Mouse (Mus musculus): Measurements from ENCODE around the gene H2-D1.
"Not testable (repeated sequence)": the region's sequence is repeated elsewhere in the genome, so short reads cannot be mapped to it uniquely, and the experiment has no call there.

H2-D1 gene

DNA sequence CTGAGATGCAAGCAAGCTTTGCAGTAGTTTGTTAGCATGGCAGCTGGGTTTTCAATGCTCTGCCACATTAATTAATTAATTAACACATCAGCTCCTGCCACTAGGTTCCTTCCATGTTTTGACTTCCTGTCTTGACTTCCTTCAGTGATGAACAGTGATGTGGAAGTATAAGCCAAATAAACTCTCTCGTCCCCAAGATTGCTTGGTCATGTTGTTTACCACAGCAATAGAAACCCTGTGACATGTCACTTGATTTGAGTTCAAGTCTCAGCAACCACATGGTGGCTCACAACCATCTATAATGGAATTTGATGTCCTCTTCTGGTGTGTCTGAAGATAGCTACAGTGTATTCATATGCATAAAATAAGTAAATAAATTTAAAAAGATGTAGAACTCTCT is 5.2 kb upstream of the H2-D1 start:
- no peak for DNase-seq (ENCODE audit: low spot score)

DNA sequence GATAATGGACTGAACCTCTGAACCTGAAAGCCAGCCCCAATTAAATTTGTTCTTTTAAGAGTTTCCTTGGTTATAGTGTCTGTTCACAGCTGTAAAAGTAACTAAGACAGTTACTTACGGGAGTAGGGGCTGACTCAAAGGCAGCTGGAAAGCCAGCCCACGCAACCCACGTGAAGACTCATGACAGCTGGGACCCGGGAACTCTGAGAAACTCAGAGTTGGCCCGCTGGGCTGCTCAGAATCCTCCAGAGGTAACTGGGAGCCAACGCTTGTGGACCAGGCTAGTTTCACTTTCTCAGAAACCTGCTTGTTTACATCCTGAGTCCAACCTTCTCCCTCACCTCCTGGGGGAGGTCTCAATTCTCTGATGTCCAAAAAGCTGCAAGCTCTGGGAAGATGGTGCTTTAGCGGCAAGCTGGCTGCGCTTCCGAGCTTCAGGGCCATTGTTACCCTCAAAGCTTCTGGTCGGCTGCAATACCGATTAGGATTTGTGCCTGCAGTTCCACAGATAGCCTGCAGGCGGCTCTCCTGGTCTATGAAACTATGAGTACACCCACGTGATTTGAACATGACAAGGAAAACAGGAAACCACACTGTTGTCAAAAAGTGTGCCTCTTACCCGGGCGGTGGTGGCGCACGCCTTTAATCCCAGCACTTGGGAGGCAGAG is 4.6 kb upstream of the H2-D1 start:
- peak; percentile 99 for DNase-seq (ENCODE audit: low spot score)

DNA sequence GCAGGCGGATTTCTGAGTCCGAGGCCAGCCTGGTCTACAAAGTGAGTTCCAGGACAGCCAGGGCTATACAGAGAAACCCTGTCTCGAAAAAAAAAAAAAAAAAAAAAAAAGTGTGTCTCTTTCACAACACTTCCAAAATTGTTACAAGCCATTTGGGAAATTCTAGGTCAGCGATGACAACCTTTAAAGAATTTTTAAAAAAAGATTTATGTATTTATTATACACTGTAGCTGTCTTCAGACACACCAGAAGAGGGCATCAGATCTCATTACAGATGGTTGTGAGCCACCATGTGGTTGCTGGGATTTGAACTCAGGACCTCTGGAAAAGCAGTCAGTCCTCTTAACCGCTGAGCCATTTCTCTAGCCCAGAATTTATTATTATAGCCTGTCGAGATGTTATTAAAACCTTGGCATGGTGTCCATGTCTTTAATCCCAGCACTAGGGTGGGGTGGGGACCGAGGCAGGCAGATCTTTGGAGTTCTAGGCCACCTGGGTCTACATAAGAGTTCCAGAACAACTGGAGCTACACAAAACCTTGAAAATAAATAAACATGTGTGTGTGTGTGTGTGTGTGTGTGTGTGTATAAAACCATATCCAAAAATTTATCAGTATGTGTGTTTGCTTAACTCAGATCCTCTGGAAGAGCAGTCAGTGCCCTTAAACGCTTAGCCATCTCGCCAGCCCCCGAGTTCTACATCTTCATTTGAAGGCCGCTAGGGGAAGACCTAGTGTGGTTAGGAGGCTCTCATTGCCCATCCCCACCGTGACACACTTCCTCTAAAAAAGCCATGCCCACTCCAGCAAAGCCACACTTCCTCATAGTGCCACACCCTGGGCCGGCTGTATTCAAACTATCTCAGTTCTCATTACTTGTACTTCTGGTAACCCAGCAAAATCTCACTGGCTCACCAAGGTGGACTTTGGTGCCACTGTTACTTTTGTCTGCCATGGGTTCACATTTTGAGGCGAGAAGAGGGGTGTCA is 3.7 kb upstream of the H2-D1 start:
- no peak for DNase-seq (ENCODE audit: low spot score)

DNA sequence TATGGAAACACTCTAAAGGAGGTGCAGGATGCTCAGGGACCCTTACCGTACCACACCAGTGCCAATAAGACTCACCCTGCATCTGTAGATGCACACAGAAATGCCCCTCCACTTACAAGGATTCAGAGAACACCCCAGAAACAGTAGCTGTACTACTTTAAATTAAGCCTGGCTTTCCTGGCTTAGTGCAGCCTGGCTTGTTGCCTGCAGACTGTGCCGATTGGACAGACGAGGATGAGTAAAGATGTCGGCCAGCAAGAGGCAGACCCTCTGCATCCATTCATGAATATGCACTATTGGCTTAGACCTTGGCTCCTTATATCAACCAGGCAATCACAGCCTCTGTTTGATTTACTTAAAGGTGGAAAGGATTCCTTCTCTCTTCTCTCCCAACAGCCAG is 2.9 kb upstream of the H2-D1 start:
- DNase-seq (ENCODE audit: low spot score) = no peak

DNA sequence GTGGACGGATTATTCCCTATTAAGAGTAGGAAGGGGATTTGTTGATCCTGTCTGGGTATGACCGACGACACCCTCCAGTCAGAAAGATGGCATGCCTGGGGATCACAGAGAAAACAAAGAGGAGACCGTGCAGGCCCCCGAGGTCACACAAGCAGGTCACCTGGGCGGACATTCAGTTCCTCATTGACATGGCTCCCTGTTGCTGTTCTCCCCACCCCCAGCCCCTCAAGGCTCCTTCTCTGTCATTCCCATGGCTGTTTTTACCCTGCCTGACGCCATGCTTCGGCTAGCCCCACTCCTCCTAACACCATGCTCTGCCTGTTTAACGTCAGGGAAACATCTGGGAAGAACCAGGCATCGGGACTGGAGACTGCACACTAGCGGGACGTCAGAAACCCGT is 879 bp upstream of the H2-D1 start:
- no peak for DNase-seq (ENCODE audit: low spot score)

DNA sequence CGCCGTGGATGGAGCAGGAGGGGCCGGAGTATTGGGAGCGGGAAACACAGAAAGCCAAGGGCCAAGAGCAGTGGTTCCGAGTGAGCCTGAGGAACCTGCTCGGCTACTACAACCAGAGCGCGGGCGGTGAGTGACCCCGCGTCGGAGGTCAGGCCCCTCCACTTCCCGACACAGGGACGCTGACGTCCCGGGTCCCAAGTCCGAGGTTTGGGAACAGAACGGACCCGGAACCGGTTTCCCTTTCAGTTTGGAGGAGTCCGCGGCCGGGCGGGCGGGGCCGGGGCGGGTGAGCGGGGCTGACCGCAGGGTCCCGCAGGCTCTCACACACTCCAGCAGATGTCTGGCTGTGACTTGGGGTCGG is 973 bp downstream of the H2-D1 start:
- DNase-seq (ENCODE audit: low spot score) = no peak

DNA sequence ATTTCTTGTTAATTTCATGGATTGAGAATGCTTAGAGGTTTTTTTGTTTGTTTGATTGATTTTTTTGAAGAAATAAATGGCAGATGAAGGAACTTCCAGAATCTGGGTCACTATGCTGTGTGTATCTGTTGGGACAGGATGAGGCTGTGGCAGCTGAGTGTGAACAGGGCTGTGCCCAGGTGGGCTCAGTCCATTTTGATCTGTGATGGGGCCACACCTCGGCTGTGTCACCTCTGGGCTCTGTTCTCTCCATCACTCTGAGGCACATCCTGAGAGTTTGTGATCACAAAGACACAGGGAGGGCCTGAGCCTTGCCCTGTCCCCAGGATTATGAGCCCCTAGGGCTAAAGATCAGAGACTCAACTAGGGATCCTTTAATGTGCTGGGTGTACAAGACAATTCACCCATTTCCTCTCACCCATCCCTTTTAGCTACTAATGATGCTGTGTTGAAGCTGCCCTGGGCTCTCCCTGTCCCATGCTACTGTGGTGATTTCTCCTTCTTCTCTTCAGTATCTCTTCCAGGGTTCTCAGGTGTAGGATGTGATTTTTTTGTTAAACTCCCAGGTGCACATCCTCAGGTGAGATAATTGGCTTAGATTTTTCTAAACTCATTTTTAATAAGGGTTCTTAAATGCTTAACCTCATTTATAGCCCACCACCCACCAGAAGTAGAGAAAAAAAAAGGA is 5.0 kb downstream of the H2-D1 start:
- no peak for DNase-seq (ENCODE audit: low spot score)

DNA sequence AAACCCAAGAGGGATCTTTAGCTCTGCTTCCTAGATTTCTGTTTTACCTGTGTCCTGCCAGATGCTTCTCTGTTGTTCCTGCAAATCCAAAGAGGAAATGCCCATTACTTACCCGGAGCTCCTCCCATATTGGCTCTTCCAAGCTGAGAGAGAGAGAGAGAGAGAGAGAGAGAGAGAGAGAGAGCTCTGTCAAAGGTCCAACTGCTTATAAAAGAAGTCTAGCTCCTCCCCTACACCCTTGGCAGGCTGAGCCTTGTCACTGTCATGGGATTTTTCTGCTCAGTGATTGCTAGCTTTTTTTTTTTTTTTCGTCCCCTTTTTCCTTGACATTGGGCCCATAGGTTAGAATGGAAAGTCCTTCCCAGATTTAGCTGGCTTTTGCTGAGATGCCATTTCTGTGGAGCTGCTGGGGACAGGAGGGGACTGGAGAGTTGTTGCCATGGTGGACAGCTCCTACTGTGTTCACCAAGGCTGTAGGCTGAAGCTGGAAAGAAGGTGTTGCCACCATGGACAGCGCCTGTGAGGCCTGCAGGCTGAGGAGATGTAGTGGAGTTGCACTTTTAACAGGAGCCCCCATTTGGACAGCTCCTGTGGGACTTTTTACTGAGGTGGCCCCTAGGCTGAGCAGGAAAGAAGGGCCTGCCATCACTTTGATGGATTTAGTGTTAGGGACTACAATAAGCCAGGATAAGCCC is 7.3 kb downstream of the H2-D1 start:
- DNase-seq (ENCODE audit: low spot score) = no peak

DNA sequence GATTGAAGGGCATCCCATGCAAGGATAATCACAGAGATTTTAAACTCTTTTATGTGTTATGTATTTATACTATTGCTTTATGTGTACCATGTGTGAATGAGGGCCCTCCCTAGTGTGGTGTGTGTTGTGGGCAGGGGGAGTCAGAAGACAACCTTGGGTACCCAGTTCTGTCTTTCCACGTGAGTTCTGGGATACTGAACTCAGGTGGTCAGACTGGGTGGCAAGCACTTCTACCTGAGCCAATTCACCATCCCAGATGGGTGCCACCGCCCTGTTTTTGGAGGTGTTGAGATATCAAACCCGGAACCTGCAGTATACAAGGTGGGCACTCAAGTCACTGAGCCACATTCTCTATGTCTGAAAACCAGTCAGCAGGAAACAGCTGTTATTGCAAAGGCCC is 9.7 kb downstream of the H2-D1 start:
- DNase-seq (ENCODE audit: low spot score) = no peak

DNA sequence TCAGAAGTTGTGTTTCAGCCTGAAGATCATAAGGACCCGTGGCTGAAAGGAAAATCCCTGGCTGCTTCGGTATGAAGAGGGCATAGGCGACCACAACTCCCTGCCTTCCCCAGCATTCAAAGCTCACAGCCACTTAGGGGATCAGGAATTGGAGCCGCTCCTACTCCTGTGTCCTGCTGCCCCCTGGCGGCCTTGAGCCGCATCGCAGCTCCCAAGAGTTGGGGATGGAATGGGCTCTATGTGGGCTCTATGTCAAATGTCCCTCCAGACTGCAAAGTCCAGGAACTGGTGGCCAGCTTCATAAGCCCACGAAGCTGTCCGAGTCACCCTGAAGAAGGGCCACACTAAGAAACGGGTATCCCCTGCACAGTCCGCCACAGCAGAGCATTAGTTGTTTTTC is 12.2 kb downstream of the H2-D1 start:
- DNase-seq (ENCODE audit: low spot score) = peak; percentile 76

DNA sequence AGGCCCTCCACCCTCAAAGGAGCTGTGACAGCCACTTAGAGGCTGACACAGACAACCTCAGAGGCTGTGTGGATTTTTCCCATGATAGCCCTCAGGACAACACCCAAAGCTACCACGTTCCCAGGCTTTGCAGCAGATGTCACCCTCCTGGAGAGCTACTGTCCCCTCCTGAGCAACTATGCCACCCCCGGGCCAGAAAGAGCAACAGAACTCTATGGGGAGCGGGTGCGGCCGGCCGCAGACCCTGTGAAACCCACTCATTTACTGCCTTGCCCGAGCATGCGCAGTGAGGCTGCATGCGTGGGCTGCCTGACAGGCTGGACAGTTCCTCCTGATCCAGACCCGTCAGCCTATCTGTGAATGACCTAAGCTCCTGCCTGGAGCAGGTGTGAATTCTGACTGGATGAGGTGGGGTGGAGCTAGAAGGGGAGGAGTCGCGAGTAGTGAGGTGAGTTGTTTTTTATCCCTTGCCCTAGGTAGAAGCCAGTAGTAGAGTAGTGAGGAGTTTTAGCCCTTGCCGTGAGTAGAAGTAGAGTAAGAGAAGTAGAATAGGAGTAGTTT is 13.9 kb downstream of the H2-D1 start:
- DNase-seq (ENCODE audit: low spot score) = no peak

DNA sequence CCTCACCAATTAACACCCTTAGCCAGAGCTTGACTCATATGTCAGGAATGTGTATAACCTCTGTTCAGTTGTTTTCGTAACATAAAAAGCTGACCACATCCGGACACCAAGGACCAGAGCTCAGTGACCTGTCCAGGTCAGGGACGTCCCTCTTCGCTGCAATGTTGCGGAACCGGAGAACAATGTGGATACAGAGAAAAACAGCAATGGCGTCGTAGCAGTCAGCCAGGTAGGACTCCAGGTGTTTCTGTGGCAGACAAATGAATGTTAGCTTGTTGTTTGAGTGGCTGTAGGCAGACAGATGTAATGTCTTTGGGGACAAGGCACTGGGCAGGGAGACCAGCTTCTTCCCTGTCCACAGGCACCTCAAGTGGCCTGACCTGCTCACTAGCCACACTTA is 15.5 kb downstream of the H2-D1 start:
- DNase-seq (ENCODE audit: low spot score) = no peak

DNA sequence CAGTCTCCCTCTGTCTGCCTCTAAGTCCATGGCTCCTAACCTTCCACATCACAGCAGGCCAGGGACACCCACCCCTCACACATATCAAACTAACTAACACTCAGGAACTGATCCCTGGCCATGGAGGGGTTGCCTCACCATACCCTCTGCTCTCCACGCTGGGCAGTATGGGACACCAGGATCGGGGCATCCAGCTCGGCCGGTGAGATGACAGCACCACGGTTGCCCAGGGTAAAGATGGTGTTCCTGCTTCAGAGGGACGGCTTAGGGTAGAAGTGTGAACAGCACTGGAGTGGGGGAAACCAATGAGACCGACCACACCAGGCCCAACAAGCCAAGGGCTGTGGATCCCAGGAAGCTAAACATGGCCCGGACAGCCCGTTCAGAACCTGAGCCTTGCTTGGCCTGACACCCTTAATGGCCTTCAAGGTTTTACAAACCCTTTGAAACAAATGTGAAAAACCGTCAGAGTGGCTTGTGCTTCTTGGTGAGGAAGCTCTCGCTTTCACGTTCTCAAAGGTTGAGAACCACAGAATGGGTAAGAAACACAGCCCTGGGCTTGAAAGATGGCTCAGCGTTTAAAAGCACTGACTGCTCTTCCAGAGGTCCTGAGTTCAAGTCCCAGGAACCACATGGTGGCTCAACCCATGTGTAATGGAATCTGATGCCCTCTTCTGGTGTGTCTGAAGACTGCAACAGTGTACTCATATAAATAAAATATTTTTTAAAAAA is 16.6 kb downstream of the H2-D1 start:
- DNase-seq (ENCODE audit: low spot score) = no peak

DNA sequence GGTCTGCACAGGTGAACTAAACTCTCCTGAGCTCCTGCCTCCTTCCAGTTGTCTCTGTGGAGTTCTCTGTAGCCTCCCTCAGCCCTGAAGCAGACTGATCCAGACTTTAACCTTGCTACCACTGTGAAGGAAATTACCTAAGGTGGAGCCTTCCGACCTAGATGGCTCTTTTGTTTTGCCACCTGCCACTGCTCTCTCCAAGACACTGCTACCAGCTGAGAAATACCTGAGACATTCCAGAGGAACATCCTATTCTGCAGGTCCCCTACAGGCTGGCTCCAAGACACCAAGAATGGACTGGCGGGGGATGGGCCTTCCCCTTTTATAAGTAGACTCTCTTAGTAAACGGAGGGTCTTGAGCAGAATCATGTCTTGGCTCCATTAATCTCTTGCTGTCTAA is 17.7 kb downstream of the H2-D1 start:
- DNase-seq (ENCODE audit: low spot score) = no peak

DNA sequence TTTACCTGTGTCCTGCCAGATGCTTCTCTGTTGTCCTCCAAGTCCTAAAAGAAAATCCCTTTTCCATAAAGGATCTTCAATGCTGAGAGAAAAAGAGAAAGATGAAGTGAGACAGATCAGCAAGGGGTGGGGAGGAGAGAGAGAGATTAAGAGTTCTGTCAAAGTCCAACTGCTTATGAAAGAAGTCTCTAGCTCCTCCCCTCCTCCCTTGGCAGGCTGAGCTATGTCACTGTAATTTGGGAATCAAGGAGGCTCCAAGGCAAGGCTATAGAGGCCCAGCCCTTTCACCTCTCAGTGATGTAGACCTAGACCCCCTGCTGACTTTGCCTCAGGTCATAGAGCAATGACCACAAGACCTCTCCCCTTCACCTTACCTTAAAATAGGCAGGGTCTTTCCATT is 22.9 kb downstream of the H2-D1 start:
- no peak for DNase-seq (ENCODE audit: low spot score)

DNA sequence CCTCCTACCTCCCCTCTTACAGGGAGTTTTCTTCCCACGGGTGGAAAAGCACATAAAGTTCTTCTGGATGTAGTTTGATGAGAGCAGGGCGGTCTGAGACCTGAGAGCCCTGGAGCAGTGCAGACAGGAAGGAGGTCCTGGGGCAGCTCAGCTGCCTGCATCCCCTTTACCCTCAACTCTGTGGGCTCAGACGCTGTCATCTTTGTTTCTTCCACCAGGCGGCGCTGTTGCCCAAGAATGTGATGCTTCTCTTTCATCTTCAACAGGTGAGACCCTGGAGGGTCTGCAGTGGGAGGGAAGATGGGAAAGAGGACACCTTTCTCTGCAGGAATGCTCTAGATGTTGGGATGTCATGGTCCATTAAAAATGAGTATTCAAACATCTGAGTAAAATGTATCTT is 33.3 kb downstream of the H2-D1 start:
- peak; percentile 15 for DNase-seq (ENCODE audit: low spot score)

DNA sequence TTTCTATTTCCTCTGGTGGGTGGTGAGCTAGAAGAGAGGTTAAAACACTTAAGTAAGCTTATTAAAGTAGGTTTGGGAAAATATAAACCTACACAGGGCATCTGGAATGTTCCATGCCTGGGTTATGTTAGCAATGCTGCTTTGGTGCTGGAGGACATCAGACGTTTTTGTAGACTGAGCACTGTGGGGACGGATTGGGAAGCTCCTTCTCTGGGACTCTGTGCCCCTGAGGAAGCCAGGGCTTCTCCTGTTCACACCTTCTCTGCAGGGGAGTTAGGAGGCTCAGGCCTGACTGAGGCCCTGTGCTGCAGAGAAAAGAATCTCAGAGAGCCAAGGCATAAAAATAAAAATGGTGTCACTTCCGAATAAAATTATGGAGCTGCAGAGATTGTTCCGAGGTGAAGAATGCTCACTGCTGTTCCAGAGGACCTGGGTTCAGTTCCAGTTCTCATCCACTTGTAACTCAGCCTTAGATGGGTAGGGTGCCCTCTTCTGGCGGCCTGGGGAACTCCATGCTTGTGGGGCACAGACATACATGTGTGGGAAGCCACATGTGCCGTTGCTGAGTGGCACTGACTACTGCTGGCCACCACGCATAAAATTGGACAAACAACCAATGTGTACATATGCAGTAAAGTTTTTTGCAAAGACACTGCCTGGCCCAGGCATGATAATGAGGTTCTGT is 37.9 kb downstream of the H2-D1 start:
- DNase-seq (ENCODE audit: low spot score) = not testable (repeated sequence)

DNA sequence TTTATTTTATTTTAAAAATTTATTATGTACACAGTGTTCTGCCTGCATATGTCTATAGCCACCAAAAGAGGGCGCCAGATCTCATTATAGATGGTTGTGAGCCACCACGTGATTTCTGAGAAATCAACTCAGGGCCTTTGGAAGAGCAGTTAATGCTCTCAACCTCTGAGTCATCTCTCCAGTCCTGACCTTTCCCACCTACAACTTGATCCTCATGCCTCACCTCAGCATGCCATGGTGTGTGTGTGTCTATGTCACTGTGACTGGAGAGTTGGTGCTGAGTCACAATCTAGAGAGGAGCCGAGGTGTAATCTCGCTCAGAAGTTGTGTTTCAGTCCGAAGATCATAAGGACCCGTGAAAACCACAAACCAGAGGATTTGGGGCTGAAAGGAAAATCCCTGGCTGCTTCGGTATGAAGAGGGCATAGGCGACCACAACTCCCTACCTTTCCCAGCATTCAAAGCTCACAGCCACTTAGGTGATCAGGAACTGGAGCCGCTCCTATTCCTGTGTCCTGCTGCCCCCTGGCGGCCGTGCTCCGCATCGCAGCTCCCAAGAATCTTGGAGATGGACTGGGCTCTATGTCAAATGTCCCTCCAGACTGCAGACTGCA is 39.2 kb downstream of the H2-D1 start:
- peak; percentile 80 for DNase-seq (ENCODE audit: low spot score)

DNA sequence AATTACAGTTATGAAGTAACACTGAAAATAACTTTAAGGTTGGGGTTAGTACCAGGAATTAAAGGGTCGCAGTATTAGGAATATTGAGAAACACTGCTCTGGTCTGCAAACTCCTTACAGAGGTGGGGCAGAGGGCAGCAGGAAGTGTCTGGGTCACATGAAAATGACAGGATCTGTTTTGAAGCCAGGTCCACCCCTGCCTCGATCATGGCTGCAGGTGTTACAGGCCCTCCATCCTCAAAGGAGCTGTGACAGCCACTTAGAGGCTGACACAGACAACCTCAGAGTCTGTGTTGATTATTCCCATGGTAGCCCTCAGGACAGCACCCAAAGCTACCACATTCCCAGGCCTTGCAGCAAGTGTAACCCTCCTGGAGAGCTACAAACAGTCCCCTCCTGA is 40.7 kb downstream of the H2-D1 start:
- no peak for DNase-seq (ENCODE audit: low spot score)

DNA sequence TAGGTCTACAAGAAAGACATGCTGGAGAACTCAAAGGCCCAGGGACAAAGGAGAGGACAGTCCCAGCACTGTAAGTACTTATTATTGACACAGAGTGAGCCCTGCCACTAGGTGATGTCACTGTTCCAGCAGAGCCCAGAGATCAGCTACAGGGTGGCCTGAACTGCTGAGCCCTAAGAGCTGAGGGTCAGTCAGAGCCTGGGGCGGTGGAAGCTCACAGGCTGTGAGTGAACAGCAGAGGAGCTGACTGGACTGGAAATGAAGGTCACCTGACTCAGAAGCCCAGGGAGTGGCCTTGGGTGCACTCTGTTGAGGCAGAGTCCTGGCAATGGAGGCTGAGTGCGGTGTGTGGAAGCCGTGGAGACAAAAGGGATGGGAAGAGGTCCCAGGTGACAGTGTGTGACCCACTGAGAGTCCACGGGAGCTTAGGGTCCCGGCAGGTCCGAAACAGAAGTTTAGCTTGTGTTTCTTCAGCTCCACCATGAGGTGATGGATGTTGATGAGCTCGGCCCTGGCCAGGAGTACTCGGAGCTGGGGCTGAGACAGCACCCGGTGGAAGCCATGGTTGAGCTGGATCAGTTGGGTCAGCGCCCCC is 41.3 kb downstream of the H2-D1 start:
- no peak for DNase-seq (ENCODE audit: low spot score)

Measured in layer of hippocampus, adult 9-10 months (tissue).